Mouse (Mus musculus) heart, adult 10 weeks (tissue): ENCODE results near the gene Mst1r. TPM values are rescaled to one million over a fixed set of nuclear protein-coding genes. Genes with fewer than 3 reads are reported as not detected.

Source experiments
- polyA plus RNA-seq: library from polyadenylated mRNA; stranded (reverse); fragments of 350-450 nt; fragmentation: Illumina TruSeq; extraction: RNeasy Lipid Tissue Mini Kit (QIAGEN cat#74804); gene quantifications from one replicate; pipeline ENCODE4 v1.2.3, GENCODE M21; 2014; ENCODE audit warnings: low read depth, low replicate concordance

The Mst1r gene
- 4.3 TPM for polyA plus RNA-seq

DNA sequence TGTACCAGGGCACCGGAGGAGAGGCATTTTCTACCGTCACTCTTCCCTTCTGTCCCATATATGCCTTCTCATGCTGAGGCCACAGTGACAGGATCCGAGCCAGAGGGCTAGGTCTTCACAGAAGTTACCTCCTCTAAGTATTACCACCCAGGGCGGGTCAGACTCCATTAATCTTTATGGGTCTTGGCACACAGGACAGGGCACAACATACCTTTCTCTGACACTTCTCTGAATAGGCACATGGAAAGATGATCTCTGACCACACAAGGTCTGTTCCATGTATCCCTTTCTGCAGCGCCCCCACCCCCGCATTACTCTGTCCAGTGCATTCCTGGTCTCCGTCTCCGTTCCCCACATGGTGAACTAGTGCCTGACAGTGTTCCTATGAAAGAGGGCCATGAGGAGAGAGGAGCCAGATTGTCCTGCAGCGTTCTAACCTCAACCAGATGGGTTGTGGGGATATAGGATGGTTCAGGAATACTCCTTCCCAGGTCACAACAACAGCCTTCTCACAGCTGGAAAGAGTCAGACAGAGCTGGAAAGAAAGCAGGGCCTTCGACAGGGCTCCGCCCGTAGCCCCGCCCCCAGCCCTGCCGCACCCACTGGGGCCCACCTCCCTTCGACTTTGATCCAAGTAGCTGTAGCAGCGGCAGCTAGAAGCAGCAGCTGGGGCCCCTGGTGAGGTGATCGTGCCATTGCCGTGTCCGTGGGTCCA lies at the start of gene Mst1r:
Mst1r (plus strand) TSS at position 622 of the 715 bp plus-strand sequence.

DNA sequence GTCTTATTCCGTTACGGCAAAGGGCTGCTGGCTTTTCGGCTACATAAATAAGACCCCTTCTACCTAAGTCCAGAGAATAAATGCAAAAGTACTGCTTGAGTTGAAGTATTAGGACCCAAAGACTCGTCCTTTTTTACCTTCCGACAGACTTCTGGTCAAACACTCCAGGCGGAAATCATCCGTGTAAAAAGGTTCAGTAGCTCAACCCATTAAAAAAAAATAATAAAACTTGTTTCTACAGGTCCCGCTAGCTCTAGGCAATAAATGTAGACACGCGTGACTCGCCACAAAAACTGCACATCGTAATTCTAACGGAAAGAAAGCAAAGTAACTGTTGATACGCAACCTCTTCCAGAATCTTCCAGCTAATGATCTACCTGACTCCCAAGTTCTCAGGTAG lies 33.5 kb upstream of the Mst1r start, which contains the start of gene Rbm6:
Rbm6 (minus strand) TSS at position 101 of the 400 bp plus-strand sequence.

DNA sequence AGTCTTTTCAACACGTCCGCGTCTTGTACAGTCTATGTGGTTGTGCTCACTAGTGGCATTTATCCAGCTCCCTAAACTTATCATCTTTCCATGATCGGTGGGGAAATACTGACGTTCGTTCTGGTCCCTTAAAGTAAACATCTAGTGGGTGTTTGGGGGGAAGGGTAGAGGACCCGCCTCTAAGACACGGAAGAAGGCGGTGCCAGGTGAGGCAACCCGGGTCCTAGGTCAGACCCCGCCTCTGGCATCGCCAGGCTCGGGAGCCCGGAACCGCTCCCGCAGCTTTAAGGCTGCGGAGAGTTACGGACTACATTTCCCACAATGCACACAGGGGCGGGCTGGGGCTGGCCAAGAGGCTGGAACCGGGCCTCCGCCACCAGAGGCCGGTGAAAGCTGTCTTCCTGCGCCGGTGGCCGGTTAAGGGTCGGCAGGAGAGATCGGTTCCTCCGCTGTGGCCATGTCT lies 18.8 kb upstream of the Mst1r start, which contains the start of gene Mon1a:
Mon1a (plus strand) TSS at position 348 of the 463 bp plus-strand sequence.

DNA sequence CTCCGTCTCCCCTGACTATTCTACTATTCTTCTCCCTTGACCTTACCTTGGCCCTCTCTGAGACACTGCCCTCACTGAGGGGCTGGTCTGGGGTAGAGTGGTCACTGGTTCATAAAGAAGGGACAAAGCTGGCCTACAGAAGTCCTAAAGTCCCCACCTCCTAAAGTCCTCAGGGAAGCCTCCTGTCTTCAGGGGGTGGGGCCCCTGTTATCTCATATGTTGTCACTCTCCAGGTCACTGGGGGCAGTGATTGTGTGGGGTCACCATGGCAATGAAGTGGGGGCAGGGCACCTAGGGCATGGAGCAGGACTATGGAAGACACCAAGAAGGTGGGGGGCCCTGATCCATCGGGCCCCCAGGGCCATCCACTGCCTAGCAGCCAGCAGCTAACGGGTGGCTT lies 21.5 kb downstream of the Mst1r start, which contains the start of gene Actl11:
Actl11 (plus strand) TSS at position 301 of the 400 bp plus-strand sequence.

DNA sequence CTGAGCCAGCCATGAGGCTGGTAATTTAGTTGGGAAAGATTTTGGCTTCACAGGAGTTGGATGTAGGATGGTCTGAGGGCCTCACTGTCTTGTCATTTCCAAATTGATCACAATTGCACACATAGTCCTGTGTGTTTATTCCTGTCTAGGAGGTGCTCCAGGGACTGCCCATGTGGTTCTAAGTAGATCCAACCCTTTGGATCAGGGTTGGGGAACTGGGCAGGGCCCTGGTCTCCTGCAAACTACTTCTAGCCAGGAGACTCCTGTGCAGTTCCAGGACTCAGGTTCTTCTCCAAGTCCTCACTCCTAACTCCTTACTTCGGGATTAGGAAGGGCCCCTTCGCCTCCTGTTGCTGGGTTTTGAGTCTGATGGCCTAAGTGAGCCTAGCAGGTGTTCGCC lies 28.7 kb downstream of the Mst1r start, which contains the start of gene Camkv:
Camkv (plus strand) TSS at position 301 of the 400 bp plus-strand sequence.

DNA sequence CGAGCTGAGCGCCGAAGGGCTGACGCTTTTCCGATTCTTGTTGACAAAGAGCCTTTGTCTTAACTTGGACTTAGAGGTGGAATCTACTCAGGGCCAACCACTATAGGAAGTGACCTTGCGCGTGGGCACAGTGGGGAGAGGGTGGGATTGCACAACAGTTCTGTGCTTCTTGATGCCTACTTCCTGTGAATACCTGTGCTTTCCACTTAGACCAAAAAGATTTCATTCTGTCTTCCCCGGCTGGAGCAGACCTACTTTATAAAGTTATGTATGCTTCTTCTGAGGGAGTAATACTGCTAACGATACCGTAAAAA lies 43.2 kb downstream of the Mst1r start, which contains the start of gene Traip:
Traip (plus strand) TSS at position 215 of the 314 bp plus-strand sequence.

Other genes starting within 250 kb of the Mst1r start
- 119 TPM for gene Slc38a3, start 237.3 kb upstream of the Mst1r start, polyA plus RNA-seq
- not detected for gene Gnat1, start 227.2 kb upstream of the Mst1r start, polyA plus RNA-seq
- 15.1 TPM for gene Sema3f, start 196.4 kb upstream of the Mst1r start, polyA plus RNA-seq
- 79.8 TPM for gene Rbm5, start 135.9 kb upstream of the Mst1r start, polyA plus RNA-seq
- gene Rbm6, start 33.6 kb upstream of the Mst1r start, polyA plus RNA-seq, result 43.5 TPM
- 13.5 TPM for gene Mon1a, start 18.7 kb upstream of the Mst1r start, polyA plus RNA-seq
- not detected for gene Actl11, start 21.6 kb downstream of the Mst1r start, polyA plus RNA-seq
- not detected for gene Camkv, start 28.8 kb downstream of the Mst1r start, polyA plus RNA-seq
- gene Traip, start 43.3 kb downstream of the Mst1r start, polyA plus RNA-seq, result 0.37 TPM
- gene Uba7, start 68.6 kb downstream of the Mst1r start, polyA plus RNA-seq, result 28.2 TPM
- gene Gm20661, start 76.2 kb downstream of the Mst1r start, polyA plus RNA-seq, result 0.52 TPM
- gene Inka1, start 79.0 kb downstream of the Mst1r start, polyA plus RNA-seq, result 9.8 TPM
- gene Cdhr4, start 85.6 kb downstream of the Mst1r start, polyA plus RNA-seq, result not detected
- not detected for gene Gm20662, start 89.5 kb downstream of the Mst1r start, polyA plus RNA-seq
- 42.3 TPM for gene Ip6k1, start 95.6 kb downstream of the Mst1r start, polyA plus RNA-seq
- 18.9 TPM for gene Gmppb, start 142.4 kb downstream of the Mst1r start, polyA plus RNA-seq
- gene Amigo3, start 146.3 kb downstream of the Mst1r start, polyA plus RNA-seq, result 1.6 TPM
- not detected for gene Mst1, start 173.6 kb downstream of the Mst1r start, polyA plus RNA-seq
- gene Rnf123, start 176.5 kb downstream of the Mst1r start, polyA plus RNA-seq, result 79.7 TPM
- 47.5 TPM for gene Apeh, start 187.7 kb downstream of the Mst1r start, polyA plus RNA-seq